7 mouse cellular contexts compared by ENCODE assay signal in the genomic region with DNA sequence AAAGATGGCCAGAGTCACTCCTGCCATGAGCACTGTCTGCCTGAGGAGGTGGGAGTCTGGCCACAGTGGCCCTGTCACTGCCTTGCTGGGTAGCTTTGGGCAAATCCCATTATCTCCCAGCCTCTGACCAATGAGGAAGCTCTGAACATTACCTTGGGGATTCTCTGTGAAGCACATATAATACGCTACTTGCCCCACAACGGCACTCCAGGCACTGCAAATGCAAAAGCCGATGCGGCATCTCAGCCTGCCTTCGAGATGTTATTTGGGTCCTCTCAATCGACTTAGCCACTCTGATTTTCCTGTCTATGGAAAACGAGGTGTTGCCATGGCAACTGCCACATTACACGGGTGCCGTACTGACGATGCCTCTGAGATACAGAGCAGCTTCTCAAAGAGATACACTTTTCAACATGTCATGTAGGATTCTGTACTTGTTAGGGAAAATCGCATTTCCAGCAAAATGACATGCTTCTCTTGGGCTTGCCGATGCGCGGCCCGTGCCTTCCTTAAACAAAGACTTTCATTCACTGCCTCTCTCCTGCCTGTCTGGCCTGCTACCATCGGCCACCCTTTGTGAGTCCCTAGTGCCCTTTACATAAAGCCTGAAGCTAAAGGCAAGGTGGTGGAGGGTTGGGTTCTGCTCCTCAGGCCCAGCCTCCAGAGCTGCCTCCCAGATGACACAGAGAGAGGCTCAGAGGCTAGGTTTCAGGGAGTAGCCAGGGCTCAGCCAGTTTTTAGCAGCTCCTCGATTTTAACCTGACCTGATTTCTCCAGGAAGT.
DNase-seq lines count a peak whose midpoint lies in the region.

No protein-coding gene starts in this region.

- DNase-seq in embryo, embryonic 10.5 days (ENCODE audit: low spot score), result peak; percentile 77
- peak; percentile 71 to 80 for DNase-seq in frontal cortex, postnatal 14 days (ENCODE audit: low spot score in 2 of 2)
- peak; percentile 90 to 95 for DNase-seq in left cerebral cortex, postnatal 14 days (ENCODE audit: low spot score in 2 of 2)
- peak; percentile 83 for DNase-seq in retina, postnatal 1 day
- DNase-seq in kidney, postnatal 10 days, result no peak
- DNase-seq in urinary bladder, postnatal 36 days (ENCODE audit: low spot score in 2 of 2), result no peak
- DNase-seq in heart, adult 9 months (ENCODE audit: low spot score in 2 of 2), result no peak

- intact Hi-C loops in left cerebral cortex, postnatal 14 days (cut with DNase I), result no loop called here

Comparison
In these comparisons a context has a peak if more than half of its experiments do, and no peak if none do; other contexts are left out.
1. DNase-seq: peak in embryo, embryonic 10.5 days (single experiment), frontal cortex, postnatal 14 days (2 of 2), left cerebral cortex, postnatal 14 days (2 of 2) and retina, postnatal 1 day (single experiment); none in kidney, postnatal 10 days (single experiment), urinary bladder, postnatal 36 days (0 of 2) and heart, adult 9 months (0 of 2).